Mouse (Mus musculus) retina, postnatal 7 days (tissue): ENCODE measurements around the gene Drd3.

Experiments
- DNase-seq: peaks from one replicate; pipeline ENCODE4 v3.0.0-alpha.2; 2012; ENCODE audit warnings: low read depth, low spot score

Drd3 gene

GRCm38 (mm10) chr16:43801137-43801536, 47.3 kb downstream of the Drd3 start:
- no peak for DNase-seq

- peak; percentile 32 for DNase-seq
These were observed 48.0 kb downstream of the Drd3 start for GRCm38 (mm10) chr16:43801791-43802307.

GRCm38 (mm10) chr16:43802466-43802865, 48.6 kb downstream of the Drd3 start:
- no peak for DNase-seq

- no peak for DNase-seq
These were observed 50.5 kb downstream of the Drd3 start for GRCm38 (mm10) chr16:43804364-43804763.

- no peak for DNase-seq
These were observed 53.2 kb downstream of the Drd3 start for GRCm38 (mm10) chr16:43807048-43807447.

- DNase-seq, result no peak
These were observed 55.6 kb downstream of the Drd3 start for GRCm38 (mm10) chr16:43809429-43809828.

- DNase-seq, result no peak
These were observed 57.6 kb downstream of the Drd3 start for GRCm38 (mm10) chr16:43811402-43811801.

- DNase-seq, result no peak
These were observed 60.8 kb downstream of the Drd3 start for GRCm38 (mm10) chr16:43814644-43815043.

GRCm38 (mm10) chr16:43816321-43816720, 62.5 kb downstream of the Drd3 start:
- DNase-seq, result no peak

- no peak for DNase-seq
These were observed 64.6 kb downstream of the Drd3 start for GRCm38 (mm10) chr16:43818404-43818803.

GRCm38 (mm10) chr16:43827492-43827891, 73.7 kb downstream of the Drd3 start:
- no peak for DNase-seq

GRCm38 (mm10) chr16:43831957-43832356, 78.1 kb downstream of the Drd3 start:
- no peak for DNase-seq

GRCm38 (mm10) chr16:43841236-43841635, 87.4 kb downstream of the Drd3 start:
- DNase-seq, result no peak

GRCm38 (mm10) chr16:43849839-43850238, 96.0 kb downstream of the Drd3 start:
- DNase-seq, result no peak

- no peak for DNase-seq
These were observed 105.2 kb downstream of the Drd3 start for GRCm38 (mm10) chr16:43858941-43859476.

GRCm38 (mm10) chr16:43860624-43861023, 106.8 kb downstream of the Drd3 start:
- no peak for DNase-seq

- DNase-seq, result no peak
These were observed 116.0 kb downstream of the Drd3 start for GRCm38 (mm10) chr16:43869805-43870204.

GRCm38 (mm10) chr16:43871419-43871818, 117.6 kb downstream of the Drd3 start:
- DNase-seq, result no peak
